Mouse (Mus musculus): Measurements from ENCODE around the gene Bcl3. TPM values are rescaled to one million over a fixed set of nuclear protein-coding genes. Genes with fewer than 3 reads are reported as not detected.

The Bcl3 gene
- total RNA-seq (2021) = 1 to 10 TPM; 1.0 to 2.0 TPM
- long read RNA-seq, experiment 1 = 0 reads
- long read RNA-seq, experiment 2, partial matches to known transcripts = 0 of 3 reads
- long read RNA-seq, experiment 2, other reads (novel, unspliced or antisense) = 1 of 3 reads

DNA sequence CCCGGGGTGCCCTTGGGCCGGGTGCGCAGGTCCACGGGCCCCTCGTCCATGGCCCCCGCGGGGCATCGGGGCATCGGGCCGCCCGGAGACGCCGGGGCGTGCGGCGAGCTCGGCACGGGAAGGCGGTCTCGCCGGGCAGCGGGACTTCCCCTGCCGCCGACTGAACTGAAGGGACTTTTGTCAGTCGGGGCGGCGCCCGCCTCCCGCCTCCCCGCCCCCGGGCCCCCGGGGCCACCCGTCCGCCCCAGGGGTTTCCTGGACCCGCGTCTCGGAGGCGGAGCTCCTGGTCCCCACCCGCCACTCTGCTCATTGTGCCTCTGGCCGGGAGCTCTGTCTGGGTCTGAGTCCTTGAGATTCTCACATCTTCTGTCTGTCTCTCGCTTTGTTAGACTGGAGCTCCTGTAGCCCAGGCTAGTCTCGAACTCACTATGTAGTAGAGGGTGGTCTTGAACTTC, at the start of gene Bcl3:
TSS of gene Bcl3 (minus strand) at position 167 of the 455 bp plus-strand sequence.
- DNase-seq (ENCODE audit: low spot score) = peak; percentile 58

DNA sequence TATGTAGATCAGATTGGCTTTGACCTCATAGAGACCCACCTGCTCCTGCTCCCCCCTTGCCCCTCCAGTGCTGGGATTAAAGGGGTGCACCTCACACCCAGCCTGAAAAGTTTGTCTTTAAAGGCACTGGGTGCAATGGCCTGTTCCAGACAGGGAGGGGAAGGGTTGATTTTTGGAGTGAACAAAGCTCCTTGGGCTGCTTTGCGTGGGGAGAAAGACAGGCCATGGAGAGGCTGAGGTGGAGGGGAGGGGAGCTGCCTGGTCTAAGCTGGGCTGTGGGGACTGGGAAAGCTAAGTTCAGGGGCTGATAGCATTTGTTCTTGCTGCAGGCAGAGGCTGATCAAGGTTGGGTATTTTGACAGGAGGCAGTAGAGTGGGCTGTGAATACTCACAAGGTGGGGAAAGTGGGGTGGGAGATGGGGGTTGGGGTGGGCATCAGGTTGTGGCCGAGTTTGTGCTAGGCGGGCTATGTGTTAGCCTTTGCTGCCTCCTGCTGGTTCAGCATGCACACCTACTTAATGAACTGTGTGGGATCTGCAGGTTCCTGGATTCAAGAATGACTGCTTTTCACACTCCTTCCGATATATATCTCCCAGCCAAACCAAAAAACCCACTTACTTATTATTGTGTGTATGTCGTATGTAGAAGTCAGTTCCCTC, 49.5 kb upstream of the Bcl3 start:
- no peak for DNase-seq (ENCODE audit: low spot score)

DNA sequence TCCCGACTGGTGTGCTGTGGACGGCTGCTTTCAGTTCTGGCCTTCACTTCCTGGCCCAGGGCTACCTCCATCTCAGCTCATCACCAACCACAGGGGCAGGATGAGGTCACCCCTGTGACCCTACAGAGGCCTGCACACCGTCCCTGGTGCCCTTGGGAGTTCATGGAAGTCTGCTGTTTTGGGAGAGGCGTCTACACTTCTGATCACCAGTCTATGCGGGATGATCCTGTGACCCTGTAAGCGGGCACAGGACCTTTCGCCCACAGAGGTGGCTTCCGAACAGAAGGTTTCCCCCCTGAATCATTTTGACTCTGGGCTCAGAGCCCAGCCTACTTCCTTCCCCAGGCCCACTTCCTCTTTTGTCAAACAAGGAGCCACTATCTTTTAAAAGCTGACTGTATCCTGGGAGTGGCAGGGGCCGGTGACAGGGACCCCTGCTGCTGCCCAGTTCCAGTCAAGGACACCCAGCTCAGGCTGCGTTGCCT, 48.6 kb upstream of the Bcl3 start:
- DNase-seq (ENCODE audit: low spot score) = no peak

DNA sequence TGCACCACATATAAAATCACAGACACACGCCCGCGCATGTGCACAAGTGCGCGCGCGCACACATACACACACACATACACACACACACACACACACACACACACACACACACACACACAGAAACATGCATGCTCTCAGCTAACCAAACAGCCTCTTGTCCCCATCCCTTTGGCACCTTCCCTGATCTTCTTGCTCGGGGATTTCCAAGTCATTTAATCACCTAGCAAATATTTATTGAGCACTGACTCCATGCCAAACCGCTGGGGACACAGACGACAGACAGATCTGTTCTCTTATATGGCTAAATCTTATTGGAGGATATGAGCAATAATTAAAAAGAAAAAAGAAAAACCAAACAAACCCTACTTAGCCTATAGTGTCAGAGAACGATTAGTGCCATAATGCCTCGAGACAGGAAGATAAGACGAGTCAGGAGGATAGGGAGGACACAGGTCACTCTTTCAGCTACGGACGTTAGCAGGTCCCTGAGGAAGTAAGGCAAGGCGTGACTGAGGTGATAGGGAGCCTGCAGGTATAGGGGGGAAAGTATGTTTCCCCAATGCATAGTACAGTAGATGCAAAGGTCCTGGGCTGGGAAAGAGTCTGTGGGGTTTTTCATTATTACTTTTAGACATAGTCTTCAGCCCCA, 45.3 kb upstream of the Bcl3 start:
- no peak for DNase-seq (ENCODE audit: low spot score)

DNA sequence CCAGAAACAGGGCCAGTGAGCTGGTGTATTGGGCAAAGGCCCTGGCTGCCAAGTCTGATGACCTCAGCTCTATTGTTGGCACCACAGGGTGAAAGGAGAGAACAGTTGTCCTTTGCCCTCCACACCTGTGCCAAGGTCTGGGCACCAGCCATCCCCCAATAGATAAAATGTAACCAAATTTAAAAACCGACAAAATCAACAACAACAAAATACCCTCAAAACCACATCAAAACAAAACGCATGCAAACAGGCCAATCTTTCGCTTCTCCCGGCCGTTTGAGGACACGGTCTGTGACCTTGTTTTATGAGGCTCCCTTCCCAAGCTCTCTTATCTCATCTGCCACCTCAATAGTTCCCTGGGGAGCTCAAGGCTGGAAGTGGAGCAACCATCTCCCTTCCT, 43.9 kb upstream of the Bcl3 start:
- no peak for DNase-seq (ENCODE audit: low spot score)

DNA sequence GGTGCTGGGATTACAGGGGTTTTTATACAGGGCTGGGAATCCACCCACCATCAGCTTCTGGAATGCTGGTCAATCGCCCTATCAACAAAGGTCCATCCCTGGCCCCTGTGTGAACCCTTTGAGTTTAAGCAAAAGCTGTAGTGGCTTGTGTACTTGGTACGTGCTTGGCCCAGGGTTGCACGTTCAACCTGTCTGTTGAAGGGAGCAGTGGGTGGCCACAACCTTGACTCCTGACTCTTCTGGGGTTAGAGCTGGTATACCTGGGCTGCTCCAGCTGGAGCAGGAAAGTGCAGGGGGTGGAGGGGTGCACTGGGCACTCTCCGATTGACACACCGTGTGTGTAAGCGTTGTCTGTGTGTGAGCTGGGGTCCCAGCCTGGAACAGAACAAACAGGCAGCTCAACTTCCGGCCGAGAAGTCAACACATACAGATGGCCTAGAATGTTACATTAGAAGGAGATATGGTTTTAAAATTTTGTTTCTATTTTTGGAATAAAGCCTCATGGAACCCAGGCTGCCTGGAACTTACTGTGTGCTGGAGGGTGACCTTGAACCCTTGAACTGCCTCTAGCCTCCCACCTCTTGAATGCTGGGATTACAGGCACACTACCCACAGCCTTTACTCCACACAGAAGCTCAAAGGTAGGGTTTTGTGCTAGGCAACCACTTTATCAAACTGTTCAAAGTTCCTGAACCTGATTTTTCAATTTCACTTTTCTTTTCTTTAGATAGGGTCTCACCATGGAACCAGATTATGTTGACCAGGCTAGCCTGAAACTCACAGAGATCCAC, 42.9 kb upstream of the Bcl3 start:
- no peak for DNase-seq (ENCODE audit: low spot score)

DNA sequence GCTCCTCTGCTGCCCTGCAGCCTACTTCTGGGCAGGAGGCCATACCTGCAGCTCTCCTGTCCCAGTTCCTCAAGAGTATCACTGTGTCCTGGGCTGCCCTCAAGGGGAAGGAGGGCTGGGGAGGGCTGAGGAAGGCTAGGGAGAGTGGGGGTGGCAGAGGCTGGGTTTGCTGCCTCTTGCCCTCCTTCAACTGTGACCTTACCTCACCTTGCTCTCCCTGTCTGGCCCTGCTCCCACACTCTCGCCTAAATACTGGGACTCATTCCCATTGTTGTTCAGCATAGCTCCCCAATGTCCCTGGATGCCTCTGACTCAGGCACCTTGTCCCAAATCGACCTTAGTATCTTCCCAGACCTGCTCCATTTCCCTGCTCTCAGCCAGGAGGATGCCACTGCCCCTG, 41.7 kb upstream of the Bcl3 start:
- DNase-seq (ENCODE audit: low spot score) = no peak

DNA sequence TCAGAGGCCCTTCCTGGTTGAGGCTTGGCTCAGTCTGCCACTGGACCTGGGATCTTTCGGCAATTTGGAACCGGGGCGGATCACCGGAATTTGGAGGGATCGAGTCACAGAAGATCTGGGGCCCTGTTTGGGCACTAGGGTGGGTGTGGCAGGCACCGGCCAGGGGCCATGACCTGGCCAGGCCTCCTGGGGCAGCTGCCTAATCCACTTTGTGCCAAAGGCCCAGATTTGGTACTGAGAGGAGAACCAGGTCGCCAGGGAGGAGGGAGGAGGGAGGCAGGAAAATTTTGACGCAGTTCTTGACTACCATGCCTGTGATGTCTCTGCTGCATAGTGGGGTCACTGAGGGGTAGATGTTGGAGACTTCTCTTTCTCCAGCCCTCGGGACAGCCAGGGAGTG, 38.6 kb upstream of the Bcl3 start, which contains the start of gene Ceacam16:
TSS of gene Ceacam16 (minus strand) at position 101 of the 400 bp plus-strand sequence.
- no peak for DNase-seq (ENCODE audit: low spot score)

DNA sequence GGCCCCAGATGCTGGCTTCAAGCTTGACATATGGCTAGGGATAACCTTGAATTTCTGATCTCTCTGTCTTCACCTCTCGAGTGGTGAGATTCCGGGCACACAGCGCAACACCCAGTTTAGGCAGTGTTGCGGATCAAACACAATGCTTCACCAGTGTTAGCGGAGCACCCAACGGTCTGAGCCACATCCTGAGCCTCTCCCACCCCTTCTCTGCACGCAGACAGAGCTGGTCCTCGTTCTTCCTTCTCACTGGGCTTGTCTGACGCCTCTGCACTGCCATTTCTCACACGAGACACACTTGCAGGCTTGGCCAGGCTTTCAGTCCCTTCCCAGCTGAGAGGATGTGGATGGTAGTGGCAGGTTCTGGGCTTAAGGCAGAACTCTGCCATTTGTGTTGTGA, 37.2 kb upstream of the Bcl3 start:
- DNase-seq (ENCODE audit: low spot score) = no peak

DNA sequence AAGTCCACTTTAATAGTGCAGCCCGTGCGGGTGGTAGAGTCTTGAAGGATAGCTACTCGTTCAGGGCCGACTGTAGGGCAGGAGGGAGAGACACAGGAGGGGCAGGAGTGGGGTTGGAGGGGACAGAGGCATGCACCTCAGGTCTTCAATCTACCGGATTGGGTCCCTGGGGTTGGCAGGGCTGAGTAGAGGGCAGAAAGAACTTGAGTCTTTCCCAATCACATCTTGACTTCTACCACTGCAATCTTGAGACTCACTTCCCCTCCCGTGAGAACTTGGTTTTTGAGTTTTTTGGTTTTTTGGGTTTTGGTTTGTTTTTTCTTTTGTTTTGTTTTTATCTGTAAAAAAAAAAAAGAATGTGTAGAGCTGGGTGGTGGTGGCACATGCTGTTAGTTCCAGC, 33.7 kb upstream of the Bcl3 start:
- DNase-seq (ENCODE audit: low spot score) = no peak

DNA sequence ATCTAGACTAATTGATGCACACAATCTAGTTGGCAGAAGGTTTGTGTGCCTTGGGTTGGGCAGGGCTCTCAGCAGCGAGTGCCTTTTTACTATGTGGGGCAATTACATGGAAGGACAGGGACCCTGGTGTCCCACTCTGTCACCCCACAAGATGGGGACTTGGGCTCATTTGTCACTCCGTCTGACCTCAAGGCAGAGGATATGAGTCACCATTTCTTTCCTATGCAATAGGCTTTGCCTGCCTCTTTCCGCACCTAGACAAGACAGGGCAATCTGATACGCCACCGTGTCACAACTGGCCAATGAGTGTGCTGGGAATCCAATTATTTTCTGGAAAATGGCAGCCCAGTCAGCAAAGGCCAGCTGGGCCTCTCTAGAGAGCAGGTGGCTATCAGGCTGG, 33.1 kb upstream of the Bcl3 start:
- no peak for DNase-seq (ENCODE audit: low spot score)

DNA sequence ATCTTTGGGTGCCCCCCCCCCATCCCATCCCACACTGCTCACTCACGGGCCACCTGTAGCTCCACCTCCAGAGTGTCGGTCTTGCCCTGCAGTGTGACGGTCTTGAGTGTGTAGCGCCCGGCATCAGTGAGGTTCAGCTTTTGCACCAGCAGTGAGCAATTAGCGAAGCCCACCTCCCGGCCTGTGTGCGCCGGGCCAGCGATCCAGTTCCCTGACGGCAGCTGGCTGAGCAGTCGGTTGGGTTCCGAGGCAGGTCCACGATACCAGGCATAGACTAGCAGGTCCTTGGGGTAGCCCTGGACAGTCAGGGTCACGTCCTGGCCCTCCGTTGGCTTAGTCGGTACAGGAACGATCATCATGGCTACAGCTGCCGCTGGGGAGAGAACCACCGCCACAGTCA, 31.0 kb upstream of the Bcl3 start:
- no peak for DNase-seq (ENCODE audit: low spot score)

DNA sequence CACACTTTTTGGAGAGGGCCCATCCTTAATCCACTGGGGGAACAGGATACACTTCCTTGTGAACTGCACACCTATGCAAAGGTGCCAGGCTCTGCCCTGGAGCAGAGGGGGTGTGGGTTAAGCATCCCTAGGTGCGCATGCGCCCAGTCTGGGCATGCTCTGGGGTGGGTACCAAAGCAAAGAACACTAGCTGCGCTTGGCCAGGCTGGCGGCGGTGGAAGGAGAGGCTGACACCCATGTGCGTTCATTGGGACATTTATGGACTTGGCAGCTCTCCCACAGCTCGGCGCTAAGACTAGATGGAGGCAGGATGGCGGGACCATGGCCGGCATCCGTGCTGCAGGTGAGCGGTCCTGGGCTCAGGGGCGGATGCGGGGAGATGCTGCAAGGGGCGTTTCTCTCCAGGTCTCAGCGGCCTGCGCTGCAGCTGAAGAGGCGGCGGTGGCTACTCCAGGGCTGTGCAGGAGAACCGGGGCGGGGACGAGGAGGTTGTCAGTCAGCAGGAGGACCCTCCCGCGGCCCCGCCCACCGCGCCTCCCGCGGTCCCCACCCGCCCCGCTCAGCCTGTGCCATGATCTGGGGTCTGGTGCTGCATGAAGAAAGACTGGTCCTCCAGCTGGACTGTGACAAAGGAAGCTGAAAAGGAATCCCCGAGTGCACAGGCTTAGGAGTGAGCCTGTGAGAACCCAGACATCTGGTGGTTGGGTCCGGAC, 29.4 kb upstream of the Bcl3 start, which contains the start of gene Gm19345:
TSS of gene Gm19345 (plus strand) at position 146 of the 713 bp plus-strand sequence.
- no peak for DNase-seq (ENCODE audit: low spot score)

DNA sequence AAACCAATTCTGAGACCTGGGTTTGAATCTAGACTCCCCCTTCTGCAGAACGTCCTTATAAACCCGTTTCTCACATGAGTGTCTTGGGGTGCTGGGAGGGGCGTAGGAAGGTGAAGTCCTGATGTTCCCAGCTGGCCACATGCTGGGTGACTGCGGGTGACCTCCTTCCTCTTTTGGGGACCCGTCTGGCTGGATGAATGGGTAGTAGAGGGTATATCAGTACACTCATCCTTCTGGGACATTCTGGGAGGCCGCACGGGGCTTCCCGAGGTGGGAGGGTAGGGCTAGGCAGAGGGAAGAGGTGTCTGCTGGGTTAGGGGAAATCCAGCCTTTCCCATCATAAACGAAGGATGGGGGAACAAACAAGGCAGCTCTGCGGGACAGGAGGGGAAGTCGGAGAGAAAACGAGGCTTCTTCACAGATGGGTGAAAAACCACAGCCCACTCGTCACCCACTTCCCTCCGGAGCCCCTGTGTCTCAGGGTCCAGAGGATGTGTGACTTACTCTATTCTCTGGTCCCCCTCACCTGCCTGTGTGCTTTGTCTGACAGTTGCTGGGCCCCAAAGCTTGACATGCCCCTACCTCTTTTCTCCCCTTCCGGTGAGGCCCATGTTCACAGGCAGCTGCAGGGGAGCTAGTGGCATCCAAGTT, 22.1 kb upstream of the Bcl3 start:
- DNase-seq (ENCODE audit: low spot score) = no peak

DNA sequence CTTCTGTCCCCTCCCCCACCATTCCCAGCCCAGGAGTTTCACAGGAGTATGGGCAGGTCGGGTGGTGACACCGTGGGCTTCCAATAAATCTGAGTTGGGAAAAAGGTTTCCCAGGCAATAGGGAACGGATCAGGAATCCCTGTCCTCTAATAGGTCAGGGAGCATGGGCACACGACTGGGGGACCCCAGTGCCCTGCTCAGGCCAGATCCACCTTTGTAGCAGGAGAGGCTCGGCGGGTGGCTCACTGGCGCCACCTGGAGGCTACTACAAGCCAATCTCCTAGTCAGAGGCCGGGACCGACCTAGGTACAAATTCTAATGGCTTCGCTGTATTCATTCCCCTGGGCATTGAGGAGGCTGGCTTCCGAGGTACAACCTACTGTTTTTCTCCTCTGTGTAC, 21.0 kb upstream of the Bcl3 start:
- DNase-seq (ENCODE audit: low spot score) = peak; percentile 64

DNA sequence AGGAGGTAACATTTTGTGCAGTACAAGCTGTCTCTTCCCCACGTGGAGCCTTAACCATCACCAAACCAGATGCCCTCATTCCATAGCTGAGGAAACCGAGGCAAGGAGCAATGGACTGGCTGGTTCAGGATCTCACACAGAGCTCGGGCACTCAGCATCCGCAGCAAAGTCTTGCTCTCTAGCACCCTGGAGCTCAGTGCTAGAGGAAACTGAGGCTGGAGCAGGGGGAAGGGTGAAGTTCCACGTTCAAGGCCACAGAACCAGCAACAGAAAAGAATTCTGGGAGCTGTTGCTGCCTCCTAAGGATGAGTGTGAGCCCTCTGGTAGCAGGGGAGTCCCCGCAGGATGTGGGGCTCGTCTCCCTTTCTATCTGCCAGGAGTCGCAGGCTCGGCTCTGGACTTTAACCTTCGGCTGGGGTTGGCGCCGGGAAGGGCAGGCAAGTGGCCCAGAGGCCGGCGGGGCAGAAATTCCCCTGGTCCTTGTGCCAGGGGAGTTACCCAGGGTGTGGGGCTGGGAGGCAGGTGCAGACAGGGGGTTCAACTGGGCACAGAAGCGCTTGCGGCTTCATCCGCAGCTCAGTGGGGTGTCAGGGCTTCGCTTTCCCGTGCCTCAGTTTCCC, 20.4 kb upstream of the Bcl3 start:
- DNase-seq (ENCODE audit: low spot score) = no peak

DNA sequence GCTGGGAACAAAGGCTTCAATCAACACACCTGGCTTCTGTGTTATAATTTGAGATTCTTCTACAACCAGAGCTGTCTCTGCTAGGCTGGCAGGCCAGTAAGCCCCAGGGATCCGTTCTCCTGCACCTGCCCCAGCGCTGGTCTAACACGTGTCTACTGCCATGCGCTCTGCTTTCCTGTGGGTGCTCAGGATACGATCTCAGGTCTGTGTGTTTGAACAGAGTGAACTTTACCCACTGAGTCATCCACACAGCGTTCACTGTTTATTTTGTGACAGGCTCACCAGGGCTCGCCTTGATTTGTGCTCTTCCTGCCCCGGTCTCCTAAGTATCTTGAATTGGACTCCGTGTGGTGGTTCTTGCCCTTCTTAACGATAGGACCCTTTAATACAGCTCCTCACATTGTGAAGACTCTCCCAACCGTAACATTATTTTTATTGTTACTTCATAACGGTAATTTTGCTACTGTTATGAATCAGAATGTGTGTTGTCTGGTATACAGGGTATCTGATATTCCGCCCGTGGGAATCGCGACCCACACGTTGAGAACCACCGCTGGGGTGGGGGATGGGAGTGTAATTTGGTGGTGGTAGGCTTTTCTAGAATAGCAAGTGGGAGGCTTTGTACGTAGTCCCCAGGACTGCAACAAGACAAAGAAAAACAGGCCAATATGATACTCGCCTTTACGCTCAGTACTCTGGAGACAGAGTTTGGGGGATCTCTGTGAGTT, 19.3 kb upstream of the Bcl3 start:
- DNase-seq (ENCODE audit: low spot score) = no peak

DNA sequence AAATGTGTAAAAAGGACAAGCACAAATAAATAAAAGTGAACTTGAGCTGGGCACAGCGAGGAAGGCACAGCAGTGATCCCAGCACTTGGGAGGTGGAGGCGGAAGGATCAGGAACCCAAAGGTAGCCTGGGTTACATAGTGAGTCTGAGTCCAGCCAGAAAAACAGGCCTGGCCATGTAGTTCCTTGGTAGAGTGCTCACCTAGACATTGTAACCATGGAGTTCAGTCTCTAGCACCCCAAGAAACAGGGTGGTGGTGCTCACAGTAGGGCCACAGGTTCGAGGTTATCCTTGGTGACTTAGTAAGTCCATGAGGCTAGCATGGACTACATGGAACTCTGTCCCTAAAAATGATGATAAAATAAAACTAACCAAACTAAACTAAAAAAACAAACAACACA, 18.4 kb upstream of the Bcl3 start:
- no peak for DNase-seq (ENCODE audit: low spot score)

DNA sequence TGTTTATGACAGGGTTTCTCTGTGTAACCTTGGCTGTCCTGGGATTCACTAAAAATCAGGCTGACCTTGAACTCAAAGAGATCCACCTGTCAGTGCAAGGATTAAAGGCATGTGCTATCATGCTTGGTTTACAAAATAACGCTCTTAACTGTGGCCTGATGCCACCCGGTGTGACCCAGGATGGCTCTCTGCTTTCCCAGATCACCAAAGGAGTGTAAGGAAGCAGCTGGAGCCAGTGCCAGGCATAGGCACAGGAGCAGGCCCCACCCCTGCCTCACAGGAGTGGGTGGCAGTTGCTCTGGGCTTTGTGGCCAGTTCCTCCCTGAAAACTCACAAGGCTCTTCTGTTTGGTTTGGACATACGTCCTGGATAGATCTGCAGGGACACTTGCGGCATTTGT, 17.8 kb upstream of the Bcl3 start:
- DNase-seq (ENCODE audit: low spot score) = no peak

DNA sequence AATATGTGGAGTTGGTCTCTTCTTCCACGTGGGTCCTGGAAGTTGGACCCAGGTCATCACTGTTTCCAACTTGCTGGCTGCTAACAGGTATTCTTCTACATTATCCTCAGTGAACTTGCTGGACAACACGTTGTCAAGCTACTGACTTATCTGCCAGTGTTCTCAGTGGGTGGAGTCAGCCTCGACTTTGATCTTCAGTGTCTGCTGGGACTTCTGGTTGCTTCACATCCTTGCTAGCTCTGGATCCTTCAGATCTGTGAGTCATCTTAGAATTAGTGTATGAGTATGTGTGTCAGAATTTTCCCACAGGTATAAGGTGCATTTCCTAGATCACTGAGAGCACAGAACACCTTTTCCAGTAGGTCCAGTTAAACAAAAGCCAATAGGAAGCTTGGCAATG, 14.3 kb upstream of the Bcl3 start:
- DNase-seq (ENCODE audit: low spot score) = no peak

All from gastrocnemius, adult 18-20 months (tissue).